Mouse (Mus musculus) gastrocnemius, postnatal 14 days (tissue): ENCODE measurements at regions not wholly inside any gene's neighbourhood (a gene's known extent, or its start where the extent isn't known, plus 50 kb on each side); places are given as distances from the start of the nearest gene placed in this dataset.

Experiments used
- DNase-seq: peaks from one replicate; pipeline ENCODE4 v3.0.0; 2021; ENCODE audit warnings: mixed read lengths
- intact Hi-C: fragments of 180-260 bp; cut with DNase I; formaldehyde crosslinking; loops from one replicate; pipeline ENCODE4 v1.15.1; 2025; ENCODE audit warnings: low total_unique reads

- peak; percentile 69 for DNase-seq
- intact Hi-C loops, result loop anchor here (10.0 kb wide), 1 partner anchor 153 kb away; no protein-coding TSS in a partner anchor
Measured at GRCm38 (mm10) chr5:93328059-93328458, 61.0 kb downstream of the Ccng2 start.

- DNase-seq, result no peak
- intact Hi-C loops, result no loop called here
Measured at GRCm38 (mm10) chr5:93330851-93331250, 63.8 kb downstream of the Ccng2 start.

- no peak for DNase-seq
- intact Hi-C loops, result no loop called here
Measured at GRCm38 (mm10) chr5:93353101-93353500, 86.0 kb downstream of the Ccng2 start.
